Mouse (Mus musculus) cerebellum, adult 9-10 months (tissue): Measurements from ENCODE around the gene Olfr95.
A peak's percentile ranks its signal among the peaks of the same experiment; 100 is the strongest.
"Not testable (repeated sequence)": the region's sequence is repeated elsewhere in the genome, so short reads cannot be mapped to it uniquely, and the experiment has no call there.

Source experiments
- DNase-seq: peaks from one replicate; pipeline ENCODE4 v3.0.0; 2022

The Olfr95 gene

DNA sequence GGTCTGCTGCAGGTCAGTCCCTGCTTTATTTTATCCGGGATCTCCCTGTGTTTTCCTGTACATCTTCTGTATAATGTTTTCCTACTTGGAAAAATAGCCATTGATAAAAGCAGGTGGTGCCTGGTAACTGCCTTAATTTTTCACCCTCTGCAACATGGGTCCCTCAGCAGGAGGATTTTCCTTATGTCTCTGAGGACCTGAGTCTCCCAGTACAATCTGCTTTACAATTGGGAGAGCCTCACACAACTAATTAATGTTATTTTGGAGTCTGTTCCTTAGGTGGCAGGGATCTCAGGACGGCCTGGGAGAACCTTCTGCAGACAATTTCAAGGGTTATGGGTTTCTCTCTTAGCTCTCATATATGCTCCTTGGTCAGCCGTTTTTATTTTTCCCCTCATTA lies at the start of gene Olfr95:
TSS of gene Olfr95 (minus strand) at position 101 of the 400 bp plus-strand sequence.
- DNase-seq: no peak

- DNase-seq: no peak
Measured at GRCm38 (mm10) chr17:37250544-37250943, 37.6 kb upstream of the Olfr95 start.

- no peak for DNase-seq
Measured at GRCm38 (mm10) chr17:37249460-37249859, 36.5 kb upstream of the Olfr95 start.

DNA sequence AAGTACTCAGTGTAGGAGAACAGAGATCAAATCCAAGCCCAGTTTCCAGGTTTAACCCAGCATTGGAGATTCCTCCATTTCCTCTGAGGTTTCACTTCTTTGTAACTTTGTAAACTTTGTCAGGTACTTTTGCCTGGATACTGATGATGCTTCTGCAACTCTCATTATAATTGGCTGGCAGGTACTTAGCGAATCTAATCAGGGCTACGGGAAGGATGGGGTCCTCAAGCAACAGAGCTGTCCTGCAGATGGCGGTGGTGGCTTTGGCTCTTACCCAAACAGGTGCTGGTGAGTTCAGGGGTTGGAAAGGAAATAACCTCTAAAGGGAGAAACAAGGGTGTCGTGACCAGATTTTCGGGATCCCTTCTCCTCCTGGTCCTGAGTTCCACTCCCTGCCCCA lies 33.8 kb upstream of the Olfr95 start:
- peak; percentile 11 for DNase-seq

DNA sequence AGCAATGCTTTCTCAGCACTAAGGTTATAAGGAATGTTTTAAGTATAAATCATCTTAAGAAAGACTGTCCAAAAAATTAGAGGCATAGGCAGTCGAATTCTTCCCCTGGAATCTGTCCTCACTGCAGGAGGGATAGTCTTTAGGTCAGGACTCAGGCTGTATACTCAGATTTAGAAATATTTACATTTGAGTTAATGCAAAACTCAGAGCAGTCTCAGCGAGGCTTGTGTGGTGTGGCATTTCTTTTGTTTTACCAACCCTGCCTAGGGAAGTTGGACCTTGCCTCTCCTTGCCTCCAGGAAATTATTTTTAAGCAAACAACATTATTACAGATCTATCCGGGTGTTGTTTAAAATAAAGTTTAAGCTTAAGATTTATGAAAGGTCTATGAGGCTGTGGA lies 29.3 kb upstream of the Olfr95 start:
- DNase-seq: no peak

- DNase-seq: not testable (repeated sequence)
Measured at GRCm38 (mm10) chr17:37237230-37237629, 24.3 kb upstream of the Olfr95 start, which contains the start of gene Olfr97. Gene Olfr97, minus strand, starts transcription at chr17:37237330.

DNA sequence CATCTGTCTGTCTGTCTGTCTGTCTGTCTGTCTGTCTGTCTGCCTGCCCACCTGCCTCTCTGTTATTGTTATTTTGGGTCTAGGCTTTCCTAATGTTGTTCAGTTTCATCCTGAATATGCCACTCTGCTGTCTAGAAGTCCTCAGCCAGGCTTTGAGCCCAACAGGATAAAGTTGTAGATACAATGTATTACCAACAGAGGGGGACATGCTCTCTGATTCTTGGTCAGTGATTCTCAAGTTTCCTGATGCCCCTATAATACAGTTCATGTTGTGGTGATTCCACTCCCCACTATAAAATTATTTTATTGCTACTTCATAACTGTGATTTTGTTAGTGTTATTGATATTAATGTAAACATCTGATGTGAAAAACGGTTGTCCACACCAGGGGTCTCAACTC lies 9.0 kb upstream of the Olfr95 start:
- DNase-seq: no peak

DNA sequence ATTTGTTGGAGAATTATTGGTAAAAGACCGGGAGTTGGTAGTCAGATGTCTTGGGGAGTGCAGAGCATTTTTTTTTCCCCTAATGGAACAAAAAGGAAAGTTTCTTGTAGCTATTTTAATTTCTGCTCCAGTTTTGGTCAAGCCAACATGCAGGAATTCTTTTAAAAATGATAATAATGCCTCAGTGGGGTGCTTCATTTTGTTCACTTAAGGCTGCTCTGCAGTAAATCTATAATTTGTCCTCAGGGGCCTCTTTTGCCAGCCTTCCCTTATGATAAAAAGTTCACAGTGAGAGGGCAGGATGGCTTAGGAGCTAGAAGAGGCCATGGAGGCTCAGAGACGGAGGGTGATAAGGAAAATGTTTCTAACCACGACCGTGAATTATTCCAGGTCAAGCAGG lies 6.9 kb upstream of the Olfr95 start, which contains the start of gene Olfr96:
TSS of gene Olfr96 (plus strand) at position 301 of the 400 bp plus-strand sequence.
- no peak for DNase-seq

DNA sequence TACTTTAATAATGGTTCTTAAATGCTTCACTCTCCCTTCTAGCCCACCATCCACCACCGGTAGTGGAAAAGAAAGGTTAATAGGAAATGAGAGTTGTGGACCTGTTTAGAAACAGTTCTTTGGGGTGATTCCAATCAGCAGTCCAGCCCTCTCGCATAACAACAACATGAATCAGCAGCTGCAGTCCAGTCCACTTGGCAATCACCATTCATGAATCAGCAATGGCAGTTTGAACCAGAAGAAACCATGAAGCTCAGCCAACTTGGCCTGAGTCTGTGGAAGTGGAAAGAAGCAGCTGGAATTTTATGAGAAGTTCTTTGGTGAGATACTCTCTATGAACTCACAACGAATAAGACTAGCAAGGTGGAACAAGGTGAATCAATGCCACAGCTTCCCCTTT lies 5.6 kb upstream of the Olfr95 start:
- DNase-seq: no peak

DNA sequence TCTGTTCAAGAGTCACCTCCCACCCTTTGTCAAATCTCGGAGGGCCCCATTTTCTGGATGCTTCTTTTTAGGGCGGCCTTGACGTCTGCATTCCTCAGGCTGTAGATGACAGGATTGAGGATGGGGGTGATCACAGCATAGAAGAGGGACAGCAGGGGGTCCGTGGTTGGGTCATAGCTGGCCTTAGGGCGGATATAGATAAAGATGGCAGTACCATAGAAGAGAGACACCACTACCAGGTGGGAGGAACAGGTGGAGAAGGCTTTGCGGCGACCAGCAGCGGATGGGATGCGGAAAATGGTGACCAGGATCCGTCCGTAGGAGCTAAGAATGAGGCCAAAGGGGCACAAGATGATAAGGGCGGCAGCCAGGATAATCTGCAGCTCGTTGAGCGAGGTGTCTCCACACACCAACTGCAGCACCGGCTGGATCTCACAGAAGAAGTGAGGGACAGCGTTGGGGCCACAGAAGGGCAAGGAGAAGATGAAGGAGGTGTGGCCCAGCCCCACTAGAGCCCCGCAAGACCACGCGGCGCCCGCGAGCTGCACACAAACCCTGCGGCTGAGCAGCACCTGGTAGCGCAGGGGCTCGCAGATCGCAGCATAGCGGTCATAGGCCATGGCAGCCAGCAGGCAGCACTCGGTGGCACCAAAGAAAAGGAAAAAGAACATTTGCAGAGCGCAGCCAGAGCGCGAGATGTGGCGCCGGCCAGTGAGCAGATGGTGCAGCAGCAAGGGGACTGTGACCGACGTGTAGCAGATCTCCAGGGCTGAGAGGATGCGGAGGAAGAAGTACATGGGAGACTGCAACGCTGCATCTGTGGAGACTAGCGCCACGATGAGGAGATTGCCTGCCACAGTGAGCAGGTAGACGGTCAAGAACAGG lies 1.8 kb downstream of the Olfr95 start:
- DNase-seq: peak; percentile 7

DNA sequence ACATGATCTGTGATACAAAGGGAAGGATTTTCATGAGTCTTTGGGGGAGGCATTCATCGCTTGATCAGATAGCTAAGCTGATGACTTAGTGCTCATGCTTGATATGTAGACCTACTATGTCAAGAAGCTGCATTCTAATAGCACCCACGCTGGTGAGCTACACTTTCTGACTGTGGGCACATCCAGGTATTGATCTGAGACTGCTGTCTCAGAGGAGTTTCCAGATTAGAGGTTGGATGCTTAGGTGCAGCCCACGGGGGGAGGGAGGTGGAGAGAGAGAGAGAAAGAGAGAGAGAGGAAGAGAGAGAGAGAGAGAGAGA lies 9.0 kb downstream of the Olfr95 start:
- no peak for DNase-seq

DNA sequence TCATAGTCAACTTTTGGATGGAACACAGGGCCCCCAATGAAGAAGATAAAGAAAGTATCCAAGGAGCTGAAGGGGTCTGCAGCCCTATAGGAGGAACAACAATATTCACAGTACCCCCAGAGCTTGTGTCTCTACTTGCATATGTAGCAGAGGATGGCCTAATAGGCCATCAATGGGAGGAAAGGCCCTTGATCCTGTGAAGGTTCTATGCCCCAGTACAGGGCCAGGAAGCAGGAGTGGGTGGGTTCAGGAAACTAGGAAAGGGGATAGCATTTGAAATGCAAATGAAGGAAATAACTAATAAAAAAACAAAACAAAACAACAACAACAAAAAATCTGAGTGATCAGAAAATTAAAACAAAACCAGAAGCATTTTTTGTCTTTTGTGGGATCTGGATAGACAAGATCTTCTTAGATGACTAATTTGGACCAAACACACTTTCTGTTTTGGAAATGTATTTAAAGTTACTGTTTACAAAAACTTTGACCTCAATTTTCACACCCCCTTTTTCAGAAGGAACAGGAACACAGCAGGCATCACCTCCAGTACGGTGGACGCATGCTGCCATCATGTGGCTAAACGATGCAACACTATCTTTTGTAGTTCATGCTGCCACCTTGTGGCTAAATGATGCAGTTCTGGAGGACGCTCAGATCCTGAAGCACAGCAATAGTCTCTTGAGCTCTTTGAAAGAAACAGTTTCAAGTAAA lies 9.6 kb downstream of the Olfr95 start:
- peak; percentile 78 for DNase-seq

DNA sequence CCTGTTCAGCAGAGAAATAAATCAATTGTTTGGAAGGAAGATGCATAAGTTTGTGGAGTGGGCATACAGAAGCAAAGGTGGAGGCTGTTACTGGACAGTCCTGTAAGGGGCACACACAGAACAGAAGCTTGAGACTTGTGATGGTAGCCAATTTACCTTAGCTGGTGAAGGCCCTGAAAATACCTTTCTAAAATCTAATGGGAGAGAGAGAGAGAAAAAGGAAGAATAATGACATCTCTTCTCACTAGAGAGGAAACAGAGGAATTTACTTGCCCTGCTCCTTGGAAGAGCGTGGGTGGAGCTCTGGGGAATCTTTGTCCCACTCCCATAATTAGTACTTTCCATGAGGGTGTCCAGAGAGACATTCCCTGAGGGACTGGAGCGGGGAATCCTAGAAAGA lies 12.0 kb downstream of the Olfr95 start, which contains the start of gene Olfr94:
TSS of gene Olfr94 (minus strand) at position 101 of the 400 bp plus-strand sequence.
- no peak for DNase-seq

GRCm38 (mm10) chr17:37196845-37197724 lies 15.8 kb downstream of the Olfr95 start:
- DNase-seq: no peak

DNA sequence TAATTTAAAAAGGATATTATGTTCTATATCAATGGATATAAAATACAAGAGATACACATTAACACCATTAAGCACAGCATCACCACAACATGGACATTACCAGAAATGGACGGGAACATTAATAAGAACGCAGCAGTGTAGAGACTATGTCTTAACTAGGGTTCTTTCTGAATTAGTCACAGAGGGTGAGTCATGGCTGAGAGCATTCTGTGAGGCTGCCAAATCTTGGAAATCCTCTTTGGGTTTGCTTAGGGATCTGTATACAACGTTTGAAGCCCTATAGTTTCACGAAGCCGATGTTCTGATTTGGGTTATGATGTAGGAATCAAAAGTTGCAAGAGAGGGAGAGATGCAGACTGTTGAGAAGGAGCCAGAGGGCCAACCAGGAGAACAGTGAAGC lies 18.1 kb downstream of the Olfr95 start:
- no peak for DNase-seq

DNA sequence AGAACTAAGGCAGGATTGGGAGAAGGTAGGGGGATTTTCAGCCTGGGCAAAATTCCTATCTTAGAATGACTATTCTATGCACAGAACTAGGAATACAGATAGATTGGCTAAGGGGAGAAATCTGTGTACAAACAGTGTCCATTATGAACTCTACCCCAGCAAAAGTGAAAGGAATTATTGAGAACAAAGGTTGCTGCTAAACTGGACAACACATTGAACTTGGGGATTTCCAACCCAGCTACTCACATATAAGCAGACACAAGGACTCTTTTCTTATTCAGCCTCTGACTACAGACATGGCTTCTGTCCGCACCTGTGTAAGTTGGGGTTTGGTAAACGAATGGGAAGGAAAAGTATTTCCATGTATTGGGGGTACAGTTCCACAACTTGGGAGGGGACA lies 19.3 kb downstream of the Olfr95 start, which contains the start of gene Ubd:
TSS of gene Ubd (plus strand) at position 237 of the 400 bp plus-strand sequence.
- no peak for DNase-seq

DNA sequence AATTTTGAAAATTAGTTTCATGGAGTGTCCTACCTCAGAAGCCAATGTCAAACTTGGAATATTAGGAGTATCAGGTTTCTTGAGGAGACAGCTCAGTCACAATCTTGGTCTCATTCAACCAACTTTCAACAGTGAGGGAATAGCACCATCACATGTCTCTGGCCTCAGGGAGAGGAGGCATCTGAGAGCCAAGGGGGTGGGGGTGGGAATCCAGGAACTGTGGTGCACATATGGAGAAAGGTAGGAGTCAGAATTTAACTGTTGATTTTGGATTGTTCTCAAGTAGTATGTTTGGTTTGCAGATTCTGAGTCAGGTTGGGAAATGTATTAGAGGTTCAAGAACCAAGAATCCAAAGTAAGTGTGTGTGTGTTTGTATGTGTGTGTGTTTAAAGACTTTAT lies 19.9 kb downstream of the Olfr95 start:
- DNase-seq: no peak

- DNase-seq: peak; percentile 40
Measured at GRCm38 (mm10) chr17:37190711-37191110, 22.2 kb downstream of the Olfr95 start.

DNA sequence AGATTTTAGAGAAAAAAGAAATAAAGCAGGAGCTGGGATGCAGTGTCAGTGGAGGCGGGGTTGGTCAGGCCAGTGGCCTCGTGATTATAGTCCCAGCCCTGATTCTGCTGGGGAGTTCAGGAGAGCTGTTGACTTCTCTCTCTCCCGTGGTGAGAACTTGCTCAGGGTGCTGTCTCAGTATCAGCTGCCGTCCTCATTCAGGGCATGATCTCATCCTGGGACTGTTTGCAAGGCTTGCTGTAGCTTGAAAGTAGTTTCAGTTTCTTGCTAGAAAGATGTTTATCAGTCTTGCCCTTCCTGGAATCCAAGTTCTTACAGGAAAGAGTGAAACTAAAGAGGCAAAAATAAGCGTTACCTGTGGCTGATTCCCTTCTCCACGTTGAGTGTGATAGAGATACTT lies 27.4 kb downstream of the Olfr95 start:
- no peak for DNase-seq

DNA sequence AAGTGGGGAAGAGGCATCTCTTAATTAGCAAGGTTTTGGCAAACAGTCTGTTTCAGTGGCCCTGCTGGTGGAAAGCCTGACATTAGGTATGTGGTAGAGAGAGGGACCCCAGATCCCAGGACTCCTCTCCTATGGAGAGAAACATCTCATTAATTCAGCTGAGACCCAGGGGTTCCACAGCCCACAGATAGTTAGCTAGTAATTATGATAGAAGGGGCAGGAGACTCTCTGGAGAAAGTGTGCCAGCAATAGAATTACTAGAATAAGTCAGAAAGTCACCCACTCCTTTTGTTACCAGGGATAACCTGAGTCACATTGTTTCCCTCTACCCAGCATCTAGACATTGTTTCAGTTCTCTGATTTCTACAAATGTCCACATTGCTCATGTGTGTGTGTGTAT lies 51.5 kb downstream of the Olfr95 start, which contains the start of gene Olfr93:
TSS of gene Olfr93 (minus strand) at position 101 of the 400 bp plus-strand sequence.
- no peak for DNase-seq
